Mouse (Mus musculus): ENCODE measurements around the gene Ccdc167.

Ccdc167 gene

GRCm38 (mm10) chr17:29686771-29687170, 30.1 kb downstream of the Ccdc167 start:
- DNase-seq (ENCODE audit: low spot score), result no peak

- no peak for DNase-seq (ENCODE audit: low spot score)
Measured at GRCm38 (mm10) chr17:29684275-29684674, 32.6 kb downstream of the Ccdc167 start.

- no peak for DNase-seq (ENCODE audit: low spot score)
Measured at GRCm38 (mm10) chr17:29683127-29683526, 33.7 kb downstream of the Ccdc167 start.

- DNase-seq (ENCODE audit: low spot score), result no peak
Measured at GRCm38 (mm10) chr17:29682261-29682660, 34.6 kb downstream of the Ccdc167 start.

- DNase-seq (ENCODE audit: low spot score), result no peak
Measured at GRCm38 (mm10) chr17:29681669-29682068, 35.2 kb downstream of the Ccdc167 start.

GRCm38 (mm10) chr17:29680921-29681320, 35.9 kb downstream of the Ccdc167 start:
- DNase-seq (ENCODE audit: low spot score), result no peak

GRCm38 (mm10) chr17:29680174-29680573, 36.7 kb downstream of the Ccdc167 start:
- no peak for DNase-seq (ENCODE audit: low spot score)

- DNase-seq (ENCODE audit: low spot score), result no peak
Measured at GRCm38 (mm10) chr17:29679038-29679767, 37.6 kb downstream of the Ccdc167 start.

GRCm38 (mm10) chr17:29678526-29678925, 38.3 kb downstream of the Ccdc167 start:
- no peak for DNase-seq (ENCODE audit: low spot score)

GRCm38 (mm10) chr17:29673325-29673724, 43.5 kb downstream of the Ccdc167 start:
- DNase-seq (ENCODE audit: low spot score), result no peak

- DNase-seq (ENCODE audit: low spot score), result no peak
Measured at GRCm38 (mm10) chr17:29671021-29671420, 45.8 kb downstream of the Ccdc167 start.

- no peak for DNase-seq (ENCODE audit: low spot score)
Measured at GRCm38 (mm10) chr17:29669936-29670335, 46.9 kb downstream of the Ccdc167 start.

GRCm38 (mm10) chr17:29669030-29669429, 47.8 kb downstream of the Ccdc167 start:
- no peak for DNase-seq (ENCODE audit: low spot score)

GRCm38 (mm10) chr17:29668051-29668986, 48.5 kb downstream of the Ccdc167 start:
- DNase-seq (ENCODE audit: low spot score), result no peak

GRCm38 (mm10) chr17:29662145-29662544, 54.7 kb downstream of the Ccdc167 start:
- DNase-seq (ENCODE audit: low spot score), result no peak

- no peak for DNase-seq (ENCODE audit: low spot score)
Measured at GRCm38 (mm10) chr17:29660762-29661391, 56.0 kb downstream of the Ccdc167 start.

- DNase-seq (ENCODE audit: low spot score), result peak; percentile 79
Measured at GRCm38 (mm10) chr17:29660076-29660761, 56.6 kb downstream of the Ccdc167 start, which contains the start of gene Cmtr1. Gene Cmtr1 (plus strand): TSS chr17:29660595.

GRCm38 (mm10) chr17:29658249-29658648, 58.6 kb downstream of the Ccdc167 start:
- no peak for DNase-seq (ENCODE audit: low spot score)

GRCm38 (mm10) chr17:29642219-29642618, 74.6 kb downstream of the Ccdc167 start:
- DNase-seq (ENCODE audit: low spot score), result no peak

GRCm38 (mm10) chr17:29640971-29641370, 75.9 kb downstream of the Ccdc167 start:
- no peak for DNase-seq (ENCODE audit: low spot score)

- no peak for DNase-seq (ENCODE audit: low spot score)
Measured at GRCm38 (mm10) chr17:29637895-29638294, 78.9 kb downstream of the Ccdc167 start.

GRCm38 (mm10) chr17:29637377-29637776, 79.5 kb downstream of the Ccdc167 start:
- no peak for DNase-seq (ENCODE audit: low spot score)
